Mouse (Mus musculus): ENCODE measurements around the gene P2ry6. TPM values are rescaled to one million over a fixed set of nuclear protein-coding genes. Genes with fewer than 3 reads are reported as not detected.

Gene P2ry6
- polyA plus RNA-seq, 1 experiment from 2014 or later = 9.9 TPM

- 0 out of 2 replicates have a peak overlapping the region, but pooled peaks have one; percentile 93 for H3K4me2 ChIP-seq
- H3K27ac ChIP-seq = no peak overlapping the region
- H3K9me3 ChIP-seq = no peaks in the 10 kb centered on the region
- no peak for ATAC-seq (ENCODE audit: borderline replicate concordance, extremely low read depth, low FRiP score, low TSS enrichment)
- H3K36me3 ChIP-seq = 0 out of 2 replicates have a peak, but pooled peaks cover 2% of the 10 kb centered on the region
- H3K9ac ChIP-seq = peak overlapping the region; percentile 2; the same call in 1 of the 2 replicates
- no peak overlapping the region for H3K4me3 ChIP-seq
- H3K27me3 ChIP-seq = no peaks in the 10 kb centered on the region
- H3K4me1 ChIP-seq = peaks cover 28% of the 10 kb centered on the region
Measured at GRCm38 (mm10) chr7:100933520-100933919, 40.9 kb downstream of the P2ry6 start.

- Histone ChIP-seq H3K27me3 (no peaks in the 10 kb centered on the region), H3K4me3 (peak overlapping the region; percentile 76), H3K36me3 (0 out of 2 replicates have a peak, but pooled peaks cover 4% of the 10 kb centered on the region), H3K4me1 (peaks cover 38% of the 10 kb centered on the region), H3K27ac (peak overlapping the region; percentile 100), H3K9ac (peak overlapping the region; percentile 85), H3K4me2 (peak overlapping the region; percentile 93), H3K9me3 (no peaks in the 10 kb centered on the region)
- ATAC-seq (ENCODE audit: borderline replicate concordance, extremely low read depth, low FRiP score, low TSS enrichment) = peak; percentile 91
- 4% methylated on average over 24 of the region's 27 CpGs for WGBS
Measured at GRCm38 (mm10) chr7:100932481-100933007, 41.9 kb downstream of the P2ry6 start.

- Histone ChIP-seq H3K27ac (peak within 1 kb of the TSS; percentile 100), H3K4me3 (peak within 1 kb of the TSS; percentile 76), H3K36me3 (0 out of 2 replicates have a peak, but pooled peaks cover 4% of the 10 kb centered on the region), H3K4me2 (peak within 1 kb of the TSS; percentile 93), H3K27me3 (no peaks in the 10 kb centered on the region), H3K4me1 (peaks cover 43% of the 10 kb centered on the region), H3K9ac (peak within 1 kb of the TSS; percentile 85), H3K9me3 (no peaks in the 10 kb centered on the region)
- WGBS = under 1% methylated on average over 34 of the region's 35 CpGs
- peak; percentile 86 for ATAC-seq (ENCODE audit: borderline replicate concordance, extremely low read depth, low FRiP score, low TSS enrichment)
Measured at GRCm38 (mm10) chr7:100931926-100932480, 42.4 kb downstream of the P2ry6 start, which contains the start of gene Arhgef17. TSS of gene Arhgef17 (minus strand) at chr7:100932107.

- WGBS = under 1% methylated on average over 60 of the region's 73 CpGs
- Histone ChIP-seq H3K4me1 (peaks cover 49% of the 10 kb centered on the region), H3K4me3 (peak overlapping the region; percentile 76), H3K9ac (peak overlapping the region; percentile 85), H3K27ac (peak overlapping the region; percentile 100), H3K36me3 (0 out of 2 replicates have a peak, but pooled peaks cover 4% of the 10 kb centered on the region), H3K9me3 (no peaks in the 10 kb centered on the region), H3K27me3 (no peaks in the 10 kb centered on the region), H3K4me2 (peak overlapping the region; percentile 93)
- ATAC-seq (ENCODE audit: borderline replicate concordance, extremely low read depth, low FRiP score, low TSS enrichment) = peak; percentile 13; the same call in 1 of the 2 replicates
Measured at GRCm38 (mm10) chr7:100931316-100931925, 43.0 kb downstream of the P2ry6 start.

- Histone ChIP-seq H3K27me3 (no peaks in the 10 kb centered on the region), H3K4me2 (peak overlapping the region; percentile 93), H3K4me3 (peak overlapping the region; percentile 76), H3K9me3 (no peaks in the 10 kb centered on the region), H3K4me1 (peaks cover 56% of the 10 kb centered on the region), H3K9ac (peak overlapping the region; percentile 85), H3K27ac (peak overlapping the region; percentile 100), H3K36me3 (0 out of 2 replicates have a peak, but pooled peaks cover 4% of the 10 kb centered on the region)
- peak; percentile 17; the same call in 1 of the 2 replicates for ATAC-seq (ENCODE audit: borderline replicate concordance, extremely low read depth, low FRiP score, low TSS enrichment)
- 2% methylated on average over 50 of the region's 53 CpGs for WGBS
Measured at GRCm38 (mm10) chr7:100930619-100931315, 43.7 kb downstream of the P2ry6 start.

GRCm38 (mm10) chr7:100929639-100930303, 44.7 kb downstream of the P2ry6 start:
- WGBS = 42% methylated on average over 19 of the region's 19 CpGs
- Histone ChIP-seq H3K4me1 (peaks cover 66% of the 10 kb centered on the region), H3K9ac (peak overlapping the region; percentile 85), H3K4me3 (peak overlapping the region; percentile 76), H3K36me3 (0 out of 2 replicates have a peak, but pooled peaks cover 4% of the 10 kb centered on the region), H3K4me2 (peak overlapping the region; percentile 93), H3K27ac (no peak overlapping the region), H3K9me3 (no peaks in the 10 kb centered on the region), H3K27me3 (no peaks in the 10 kb centered on the region)
- no peak for ATAC-seq (ENCODE audit: borderline replicate concordance, extremely low read depth, low FRiP score, low TSS enrichment)

- H3K4me1 ChIP-seq = peaks cover 77% of the 10 kb centered on the region
- H3K4me3 ChIP-seq = peak overlapping the region; percentile 76
Measured at GRCm38 (mm10) chr7:100928456-100928855, 46.0 kb downstream of the P2ry6 start.

GRCm38 (mm10) chr7:100927287-100928000, 47.0 kb downstream of the P2ry6 start:
- peak overlapping the region; percentile 76 for H3K4me3 ChIP-seq
- no peak for ATAC-seq (ENCODE audit: borderline replicate concordance, extremely low read depth, low FRiP score, low TSS enrichment)
- peak overlapping the region; percentile 93 for H3K4me2 ChIP-seq
- 2% methylated on average over 7 of the region's 7 CpGs for WGBS
- H3K4me1 ChIP-seq = peaks cover 81% of the 10 kb centered on the region
- H3K36me3 ChIP-seq = peaks cover 12% of the 10 kb centered on the region; the same call in 1 of the 2 replicates
- no peaks in the 10 kb centered on the region for H3K27me3 ChIP-seq
- peak overlapping the region; percentile 85 for H3K9ac ChIP-seq
- no peaks in the 10 kb centered on the region for H3K9me3 ChIP-seq
- H3K27ac ChIP-seq = peak overlapping the region; percentile 86

More at GRCm38 (mm10) chr7:100928456-100928855, 46.0 kb downstream of the P2ry6 start:
- no peaks in the 10 kb centered on the region for H3K27me3 ChIP-seq
- no peaks in the 10 kb centered on the region for H3K9me3 ChIP-seq
- peak overlapping the region; percentile 93 for H3K4me2 ChIP-seq
- 18% methylated on average over 9 of the region's 9 CpGs for WGBS
- H3K36me3 ChIP-seq = peaks cover 4% of the 10 kb centered on the region; the same call in 1 of the 2 replicates
- ATAC-seq (ENCODE audit: borderline replicate concordance, extremely low read depth, low FRiP score, low TSS enrichment) = no peak
- peak overlapping the region; percentile 16; the same call in 1 of the 2 replicates for H3K27ac ChIP-seq
- H3K9ac ChIP-seq = peak overlapping the region; percentile 85

GRCm38 (mm10) chr7:100926311-100926923, 48.0 kb downstream of the P2ry6 start:
- no peaks in the 10 kb centered on the region for H3K9me3 ChIP-seq
- H3K4me2 ChIP-seq = peak overlapping the region; percentile 93
- peaks cover 22% of the 10 kb centered on the region; the same call in 1 of the 2 replicates for H3K36me3 ChIP-seq
- ATAC-seq (ENCODE audit: borderline replicate concordance, extremely low read depth, low FRiP score, low TSS enrichment) = no peak
- H3K4me1 ChIP-seq = peaks cover 91% of the 10 kb centered on the region
- peak overlapping the region; percentile 76 for H3K4me3 ChIP-seq
- H3K27ac ChIP-seq = peak overlapping the region; percentile 86
- peak overlapping the region; percentile 85 for H3K9ac ChIP-seq
- 7% methylated on average over 12 of the region's 12 CpGs for WGBS
- no peaks in the 10 kb centered on the region for H3K27me3 ChIP-seq

- H3K27me3 ChIP-seq = no peaks in the 10 kb centered on the region
- ATAC-seq (ENCODE audit: borderline replicate concordance, extremely low read depth, low FRiP score, low TSS enrichment) = peak; percentile 61
- WGBS = 6% methylated on average over 10 of the region's 10 CpGs
- H3K27ac ChIP-seq = peak overlapping the region; percentile 86
- peak overlapping the region; percentile 93 for H3K4me2 ChIP-seq
- H3K9ac ChIP-seq = peak overlapping the region; percentile 85; the same call in 1 of the 2 replicates
- peaks cover 29% of the 10 kb centered on the region; the same call in 1 of the 2 replicates for H3K36me3 ChIP-seq
- no peaks in the 10 kb centered on the region for H3K9me3 ChIP-seq
- H3K4me3 ChIP-seq = peak overlapping the region; percentile 76
- peaks cover 100% of the 10 kb centered on the region for H3K4me1 ChIP-seq
Measured at GRCm38 (mm10) chr7:100924674-100925445, 49.6 kb downstream of the P2ry6 start.
